Mouse (Mus musculus) CH12.LX (cell line): Measurements from ENCODE around the gene D17H6S53E.

ENCODE experiments used
- KAT2A ChIP-seq: IDR thresholded peaks from 2 replicates; pipeline ENCODE4 v1.6.1; 2012; ENCODE audit warnings: low read length, improper control_type of control experiment, inconsistent platforms; ENCODE audit not compliant: insufficient replicate concordance
- ZMIZ1 ChIP-seq: IDR thresholded peaks from 2 replicates; pipeline ENCODE4 v1.6.1; 2012; ENCODE audit warnings: low read depth, mild to moderate bottlenecking, inconsistent platforms, low read length, improper control_type of control experiment

- TF ChIP-seq ZMIZ1 (peak; percentile 66; the same call in 1 of the 2 replicates), KAT2A (peak; percentile 97)
Observed at GRCm38 (mm10) chr17:35121143-35121799, 4.9 kb upstream of the D17H6S53E start, which contains the start of gene Gpank1.
